Mouse (Mus musculus): Measurements from ENCODE around the gene Pdgfd. TPM values are rescaled to one million over a fixed set of nuclear protein-coding genes. Genes with fewer than 3 reads are reported as not detected.
"Not testable (repeated sequence)": the region's sequence is repeated elsewhere in the genome, so short reads cannot be mapped to it uniquely, and the experiment has no call there.

Pdgfd gene
- polyA plus RNA-seq, 1 experiment from 2014 or later = 2.3 TPM

DNA sequence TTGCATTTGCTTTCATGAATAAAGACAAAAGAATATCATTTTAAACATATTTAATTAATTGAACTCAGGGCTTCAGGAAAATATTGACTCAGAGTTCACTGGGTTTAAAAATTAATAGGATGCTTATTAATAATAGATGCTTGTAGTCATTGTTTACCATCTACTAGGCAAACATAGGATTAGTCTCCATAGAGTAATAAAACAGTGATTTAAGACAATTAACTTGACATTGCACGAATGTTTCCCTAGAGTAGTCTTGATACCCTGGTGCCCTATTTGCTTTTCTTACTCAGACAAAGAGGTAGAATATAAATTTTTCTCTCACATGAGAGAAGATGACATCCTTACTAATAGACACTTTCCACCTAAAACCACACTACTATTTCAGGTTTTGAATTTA lies 49.1 kb downstream of the Pdgfd start:
- H3K9ac ChIP-seq (ENCODE audit: low read length) = no peak overlapping the region

DNA sequence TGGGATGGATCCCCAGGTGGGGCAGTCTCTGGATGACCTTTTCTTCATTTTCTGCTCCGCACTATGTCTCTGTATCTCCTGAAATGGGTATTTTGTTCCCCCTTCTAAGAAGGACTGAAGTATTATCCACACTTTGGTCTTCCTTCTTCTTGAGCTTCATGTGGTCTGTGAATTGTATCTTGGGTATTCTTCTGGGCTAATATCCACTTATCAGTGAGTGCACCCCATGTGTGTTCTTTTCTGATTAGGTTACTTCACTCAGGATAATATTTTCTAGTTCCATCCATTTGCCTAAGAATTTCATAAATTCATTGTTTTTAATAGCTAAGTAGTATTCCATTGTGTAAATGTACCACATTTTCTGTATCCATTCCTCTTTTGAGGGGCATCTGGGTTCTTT lies 67.6 kb downstream of the Pdgfd start:
- not testable (repeated sequence) for H3K27me3 ChIP-seq (ENCODE audit: control insufficient read depth, insufficient read depth, low read length); ATAC-seq (replicated peaks; ENCODE audit: low FRiP score); H3K27ac ChIP-seq (ENCODE audit: low read depth, low read length); H3K36me3 ChIP-seq (ENCODE audit: control insufficient read depth, insufficient read depth, low read length); H3K9me3 ChIP-seq (ENCODE audit: control insufficient read depth, low read length); H3K4me3 ChIP-seq (ENCODE audit: low read depth, low read length); H3K9ac ChIP-seq (ENCODE audit: low read length); DNase-seq (ENCODE audit: low spot score); H3K4me1 ChIP-seq (replicated peaks; ENCODE audit: control insufficient read depth, insufficient read depth, low read length); H3K4me2 ChIP-seq (ENCODE audit: low read depth, low read length, severe bottlenecking)
- WGBS = 93% methylated on average over 1 of the region's 1 CpGs

More for the DNA sequence above, 49.1 kb downstream of the Pdgfd start:
- WGBS = 83% methylated on average over 1 of the region's 1 CpGs
- H3K4me2 ChIP-seq (ENCODE audit: low read depth, low read length, severe bottlenecking) = no peak overlapping the region
- no peak overlapping the region for H3K4me3 ChIP-seq (ENCODE audit: low read depth, low read length)
- DNase-seq (ENCODE audit: low spot score) = no peak
- no peaks in the 10 kb centered on the region for H3K36me3 ChIP-seq (ENCODE audit: control insufficient read depth, insufficient read depth, low read length)
- no peak for ATAC-seq (replicated peaks; ENCODE audit: low FRiP score)
- no peaks in the 10 kb centered on the region for H3K27me3 ChIP-seq (ENCODE audit: control insufficient read depth, insufficient read depth, low read length)
- no peaks in the 10 kb centered on the region for H3K9me3 ChIP-seq (ENCODE audit: control insufficient read depth, low read length)
- H3K27ac ChIP-seq (ENCODE audit: low read depth, low read length) = no peak overlapping the region
- no peaks in the 10 kb centered on the region for H3K4me1 ChIP-seq (replicated peaks; ENCODE audit: control insufficient read depth, insufficient read depth, low read length)

DNA sequence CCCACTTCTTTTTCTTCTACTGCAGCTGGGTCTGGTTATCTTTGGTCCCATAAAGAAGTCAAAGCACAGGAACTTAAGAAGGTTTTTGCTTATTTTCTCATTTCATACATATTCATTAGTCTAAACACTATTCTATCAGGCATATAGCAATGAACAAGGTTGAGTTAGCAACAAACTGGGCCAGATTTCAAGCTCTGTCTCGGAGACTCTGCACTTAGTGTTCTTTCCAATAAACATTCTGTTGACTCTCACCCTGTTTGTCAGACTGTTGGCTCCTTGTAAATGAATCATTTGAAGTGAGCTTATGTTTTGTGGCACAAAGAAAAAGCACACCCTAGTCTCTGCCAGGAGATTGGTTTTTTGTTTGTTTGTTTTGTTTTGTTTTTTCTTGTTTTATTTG lies 81.9 kb downstream of the Pdgfd start:
- H3K4me1 ChIP-seq (replicated peaks; ENCODE audit: control insufficient read depth, insufficient read depth, low read length) = no peaks in the 10 kb centered on the region
- DNase-seq (ENCODE audit: low spot score) (no peak), ATAC-seq (replicated peaks; ENCODE audit: low FRiP score) (no peak)
- H3K27me3 ChIP-seq (ENCODE audit: control insufficient read depth, insufficient read depth, low read length) = no peaks in the 10 kb centered on the region
- H3K36me3 ChIP-seq (ENCODE audit: control insufficient read depth, insufficient read depth, low read length) = no peaks in the 10 kb centered on the region
- H3K4me3 ChIP-seq (ENCODE audit: low read depth, low read length) = no peak overlapping the region
- H3K9me3 ChIP-seq (ENCODE audit: control insufficient read depth, low read length) = no peaks in the 10 kb centered on the region
- 60% methylated on average over 1 of the region's 1 CpGs for WGBS
- H3K4me2 ChIP-seq (ENCODE audit: low read depth, low read length, severe bottlenecking) = no peak overlapping the region
- no peak overlapping the region for H3K27ac ChIP-seq (ENCODE audit: low read depth, low read length)
- no peak overlapping the region for H3K9ac ChIP-seq (ENCODE audit: low read length)

DNA sequence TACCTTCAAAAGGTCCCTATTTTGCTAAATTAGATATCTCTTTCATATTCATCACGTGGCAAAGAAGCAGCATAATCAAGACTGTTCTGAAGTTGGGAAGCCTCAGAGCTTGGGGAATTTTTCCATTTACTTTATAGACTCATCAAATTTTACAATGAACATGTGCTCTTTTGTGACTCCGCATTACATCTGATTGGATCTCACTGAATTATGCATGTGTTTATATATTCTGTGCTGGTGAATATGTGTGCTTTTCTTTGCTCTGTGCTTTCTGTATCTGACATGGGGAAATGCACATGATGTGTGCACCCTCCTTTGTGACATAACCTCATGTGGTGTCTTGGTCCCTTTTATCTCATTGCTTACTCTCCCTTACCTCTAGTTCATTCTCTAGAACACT lies 83.6 kb downstream of the Pdgfd start:
- DNase-seq (ENCODE audit: low spot score) (no peak), ATAC-seq (replicated peaks; ENCODE audit: low FRiP score) (no peak)
- Histone ChIP-seq H3K27me3 (ENCODE audit: control insufficient read depth, insufficient read depth, low read length) (no peaks in the 10 kb centered on the region), H3K4me3 (ENCODE audit: low read depth, low read length) (no peak overlapping the region), H3K9me3 (ENCODE audit: control insufficient read depth, low read length) (no peaks in the 10 kb centered on the region), H3K4me2 (ENCODE audit: low read depth, low read length, severe bottlenecking) (no peak overlapping the region), H3K9ac (ENCODE audit: low read length) (no peak overlapping the region), H3K27ac (ENCODE audit: low read depth, low read length) (no peak overlapping the region), H3K4me1 (replicated peaks; ENCODE audit: control insufficient read depth, insufficient read depth, low read length) (no peaks in the 10 kb centered on the region), H3K36me3 (ENCODE audit: control insufficient read depth, insufficient read depth, low read length) (no peaks in the 10 kb centered on the region)
- WGBS = 94% methylated on average over 2 of the region's 2 CpGs

- Histone ChIP-seq H3K9ac (ENCODE audit: low read length) (no peak overlapping the region), H3K27me3 (ENCODE audit: control insufficient read depth, insufficient read depth, low read length) (no peaks in the 10 kb centered on the region), H3K27ac (ENCODE audit: low read depth, low read length) (no peak overlapping the region), H3K4me1 (replicated peaks; ENCODE audit: control insufficient read depth, insufficient read depth, low read length) (no peaks in the 10 kb centered on the region), H3K4me2 (ENCODE audit: low read depth, low read length, severe bottlenecking) (no peak overlapping the region), H3K36me3 (ENCODE audit: control insufficient read depth, insufficient read depth, low read length) (no peaks in the 10 kb centered on the region), H3K9me3 (ENCODE audit: control insufficient read depth, low read length) (no peaks in the 10 kb centered on the region), H3K4me3 (ENCODE audit: low read depth, low read length) (no peak overlapping the region)
- no peak for DNase-seq (ENCODE audit: low spot score)
- no peak for ATAC-seq (replicated peaks; ENCODE audit: low FRiP score)
These were observed 88.7 kb downstream of the Pdgfd start for GRCm38 (mm10) chr9:6257072-6257471.

DNA sequence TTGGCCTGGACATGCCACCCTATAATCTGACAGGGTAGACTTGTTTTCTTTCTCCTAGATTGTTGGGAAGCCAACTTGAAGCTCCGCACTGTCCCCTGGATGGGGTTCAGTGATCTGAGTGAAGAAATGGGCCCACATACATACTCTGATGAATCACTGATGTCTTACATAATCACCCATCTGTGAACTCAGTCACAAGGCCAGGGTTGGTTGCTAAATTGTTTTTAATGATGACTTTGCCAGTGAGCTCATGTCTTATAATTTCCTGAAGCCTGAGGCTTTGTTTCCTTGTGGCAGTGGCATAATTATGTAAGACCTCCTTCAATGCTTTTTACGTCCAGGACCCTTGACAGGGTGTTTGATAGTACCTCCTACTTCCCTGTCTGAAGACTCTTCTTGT lies 96.4 kb downstream of the Pdgfd start:
- H3K27me3 ChIP-seq (ENCODE audit: control insufficient read depth, insufficient read depth, low read length) = no peaks in the 10 kb centered on the region
- no peak overlapping the region for H3K9ac ChIP-seq (ENCODE audit: low read length)
- no peak for ATAC-seq (replicated peaks; ENCODE audit: low FRiP score)
- H3K4me1 ChIP-seq (replicated peaks; ENCODE audit: control insufficient read depth, insufficient read depth, low read length) = no peaks in the 10 kb centered on the region
- no peaks in the 10 kb centered on the region for H3K36me3 ChIP-seq (ENCODE audit: control insufficient read depth, insufficient read depth, low read length)
- H3K4me2 ChIP-seq (ENCODE audit: low read depth, low read length, severe bottlenecking) = no peak overlapping the region
- H3K9me3 ChIP-seq (ENCODE audit: control insufficient read depth, low read length) = no peaks in the 10 kb centered on the region
- DNase-seq (ENCODE audit: low spot score) = no peak
- 82% methylated on average over 2 of the region's 2 CpGs for WGBS
- H3K4me3 ChIP-seq (ENCODE audit: low read depth, low read length) = no peak overlapping the region
- no peak overlapping the region for H3K27ac ChIP-seq (ENCODE audit: low read depth, low read length)

GRCm38 (mm10) chr9:6269796-6270280 lies 101.5 kb downstream of the Pdgfd start, which contains the start of gene Ddi1:
TSS of gene Ddi1 (minus strand) at chr9:6269846.
- DNase-seq (ENCODE audit: low spot score) (no peak), ATAC-seq (replicated peaks; ENCODE audit: low FRiP score) (no peak)
- Histone ChIP-seq H3K9ac (ENCODE audit: low read length) (no peak within 1 kb of the TSS), H3K27me3 (ENCODE audit: control insufficient read depth, insufficient read depth, low read length) (no peaks in the 10 kb centered on the region), H3K4me3 (ENCODE audit: low read depth, low read length) (no peak within 1 kb of the TSS), H3K4me2 (ENCODE audit: low read depth, low read length, severe bottlenecking) (no peak within 1 kb of the TSS), H3K9me3 (ENCODE audit: control insufficient read depth, low read length) (no peaks in the 10 kb centered on the region), H3K27ac (ENCODE audit: low read depth, low read length) (no peak within 1 kb of the TSS), H3K36me3 (ENCODE audit: control insufficient read depth, insufficient read depth, low read length) (no peaks in the 10 kb centered on the region), H3K4me1 (replicated peaks; ENCODE audit: control insufficient read depth, insufficient read depth, low read length) (no peaks in the 10 kb centered on the region)
- 59% methylated on average over 1 of the region's 1 CpGs for WGBS

GRCm38 (mm10) chr9:6276395-6276794 lies 108.0 kb downstream of the Pdgfd start:
- Histone ChIP-seq H3K36me3 (ENCODE audit: control insufficient read depth, insufficient read depth, low read length) (no peaks in the 10 kb centered on the region), H3K27ac (ENCODE audit: low read depth, low read length) (no peak overlapping the region), H3K4me2 (ENCODE audit: low read depth, low read length, severe bottlenecking) (no peak overlapping the region), H3K9me3 (ENCODE audit: control insufficient read depth, low read length) (no peaks in the 10 kb centered on the region), H3K27me3 (ENCODE audit: control insufficient read depth, insufficient read depth, low read length) (no peaks in the 10 kb centered on the region), H3K4me3 (ENCODE audit: low read depth, low read length) (no peak overlapping the region), H3K9ac (ENCODE audit: low read length) (no peak overlapping the region), H3K4me1 (replicated peaks; ENCODE audit: control insufficient read depth, insufficient read depth, low read length) (no peaks in the 10 kb centered on the region)
- ATAC-seq (replicated peaks; ENCODE audit: low FRiP score) = no peak
- WGBS = 89% methylated on average over 1 of the region's 1 CpGs
- no peak for DNase-seq (ENCODE audit: low spot score)

DNA sequence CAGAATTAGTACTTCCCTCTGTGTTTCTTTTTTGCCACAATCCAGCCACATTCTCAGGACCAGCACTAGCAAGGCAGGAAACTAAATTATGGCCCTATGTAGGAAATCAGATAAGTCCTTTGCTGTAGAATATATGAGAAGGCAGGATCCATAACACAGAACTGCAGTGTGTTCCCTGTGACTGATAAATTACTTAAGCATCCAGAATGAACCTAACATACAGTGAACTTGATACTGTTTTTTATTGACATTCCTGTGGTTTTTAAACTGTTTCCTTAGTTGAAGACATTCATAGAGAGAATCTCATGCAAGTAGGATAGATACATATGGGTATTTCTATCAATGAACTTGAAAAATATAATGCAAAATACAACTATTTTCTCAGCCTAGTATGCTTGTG lies 109.1 kb downstream of the Pdgfd start:
- Histone ChIP-seq H3K36me3 (ENCODE audit: control insufficient read depth, insufficient read depth, low read length) (no peaks in the 10 kb centered on the region), H3K27me3 (ENCODE audit: control insufficient read depth, insufficient read depth, low read length) (no peaks in the 10 kb centered on the region), H3K4me2 (ENCODE audit: low read depth, low read length, severe bottlenecking) (no peak overlapping the region), H3K27ac (ENCODE audit: low read depth, low read length) (no peak overlapping the region), H3K9me3 (ENCODE audit: control insufficient read depth, low read length) (no peaks in the 10 kb centered on the region), H3K4me3 (ENCODE audit: low read depth, low read length) (no peak overlapping the region), H3K4me1 (replicated peaks; ENCODE audit: control insufficient read depth, insufficient read depth, low read length) (no peaks in the 10 kb centered on the region), H3K9ac (ENCODE audit: low read length) (no peak overlapping the region)
- ATAC-seq (replicated peaks; ENCODE audit: low FRiP score) (no peak), DNase-seq (ENCODE audit: low spot score) (no peak)
